Mouse (Mus musculus) kidney, postnatal 0 days (tissue): ENCODE data around the gene Clk2. TPM values are rescaled to one million over a fixed set of nuclear protein-coding genes. Genes with fewer than 3 reads are reported as not detected.

Source experiments
- ATAC-seq: fragments of 200-750 bp; cut with Nextera tagmentation; replicated peaks from 2 replicates; pipeline ENCODE4 v1.8.0; 2017; ENCODE audit warnings: low read depth, moderate number of reproducible peaks, moderate TSS enrichment, moderate library complexity; ENCODE audit not compliant: low FRiP score
- DNase-seq: peaks from one replicate; pipeline ENCODE4 v3.0.0-alpha.2; 2016; ENCODE audit warnings: low spot score
- H3K27ac ChIP-seq: fragments of 300-500 bp; sonication (generic); 2 replicates; pipeline ENCODE4 v1.5.1; 2014; ENCODE audit warnings: mild to moderate bottlenecking
- H3K27me3 ChIP-seq: fragments of 300-500 bp; sonication (generic); 2 replicates; pipeline ENCODE4 v1.6.1; 2014; ENCODE audit warnings: low read length, mixed read lengths; ENCODE audit not compliant: insufficient read depth
- H3K36me3 ChIP-seq: fragments of 300-500 bp; sonication (generic); 2 replicates; pipeline ENCODE4 v1.6.1; 2014; ENCODE audit warnings: low read length, mixed read lengths; ENCODE audit not compliant: insufficient read depth
- H3K4me1 ChIP-seq: fragments of 300-500 bp; sonication (generic); replicated peaks from 2 replicates; pipeline ENCODE4 v1.6.1; 2014; ENCODE audit warnings: antibody characterized with exemption, low read length, mixed read lengths; ENCODE audit not compliant: insufficient read depth
- H3K4me2 ChIP-seq: fragments of 300-500 bp; sonication (generic); 2 replicates; pipeline ENCODE4 v1.6.1; 2014; ENCODE audit warnings: mild to moderate bottlenecking, low read length, moderate library complexity, mixed read lengths
- H3K4me3 ChIP-seq: fragments of 300-500 bp; sonication (generic); replicated peaks from 2 replicates; pipeline ENCODE4 v1.5.1; 2014; ENCODE audit warnings: low read depth, low read length
- H3K9ac ChIP-seq: fragments of 300-500 bp; sonication (generic); 2 replicates; pipeline ENCODE4 v1.6.1; 2014; ENCODE audit warnings: low read depth, low read length
- H3K9me3 ChIP-seq: fragments of 300-500 bp; sonication (generic); replicated peaks from 2 replicates; pipeline ENCODE4 v1.6.1; 2016; ENCODE audit warnings: low read length, inconsistent platforms, mixed read lengths
- CTCF ChIP-seq: IDR thresholded peaks from 2 replicates; pipeline ENCODE4 v1.5.1; 2016; ENCODE audit warnings: antibody characterized with exemption, low read depth, mild to moderate bottlenecking, moderate library complexity
- WGBS: fragments of 180-500 bp; shearing (Covaris S2); extraction: QIAGEN DNeasy Blood & Tissue Kit; methylation state at CpG from one replicate; pipeline ENCODE4 v1.1.7; 2014; 5-methylcytosine and 5-hydroxymethylcytosine counted together
- polyA plus RNA-seq: library from polyadenylated mRNA; unstranded; fragments of >200 nt; fragmentation: Nextera tagmentation; extraction: Ambion mirVana; gene quantifications from 2 replicates; pipeline ENCODE4 v1.2.1, GENCODE M21; 2015

Clk2 gene
- polyA plus RNA-seq, 1 experiment from 2014 or later, result 18.8 TPM

DNA sequence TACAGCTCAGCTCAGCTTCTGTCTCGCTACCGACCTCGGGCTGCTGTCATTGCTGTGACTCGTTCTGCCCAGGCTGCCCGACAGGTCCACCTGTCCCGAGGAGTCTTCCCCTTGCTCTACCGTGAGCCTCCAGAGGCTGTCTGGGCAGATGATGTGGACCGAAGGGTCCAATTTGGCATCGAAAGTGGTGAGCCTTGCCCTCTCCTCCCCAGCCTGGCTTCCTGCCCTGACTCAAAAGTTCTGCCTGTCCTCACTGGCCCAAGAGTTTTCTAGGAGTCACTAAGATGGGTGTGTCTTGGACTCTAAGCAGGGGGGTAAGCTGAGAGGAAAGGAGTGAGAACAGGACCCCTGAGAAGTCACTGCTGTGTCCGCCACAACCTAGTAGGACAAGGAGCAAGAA is 19.8 kb upstream of the Clk2 start:
- no peak for DNase-seq
- TF ChIP-seq CTCF, result no peak
- H3K9ac ChIP-seq, result no peak overlapping the region
- 73% methylated on average over 10 of the region's 10 CpGs for WGBS
- no peak overlapping the region for H3K4me2 ChIP-seq
- no peak for ATAC-seq
- H3K36me3 ChIP-seq, result no peaks in the 10 kb centered on the region
- no peaks in the 10 kb centered on the region for H3K27me3 ChIP-seq
- no peak overlapping the region for H3K4me3 ChIP-seq
- H3K4me1 ChIP-seq, result 0 out of 2 replicates have a peak, but pooled peaks cover 4% of the 10 kb centered on the region
- no peak overlapping the region for H3K27ac ChIP-seq
- no peaks in the 10 kb centered on the region for H3K9me3 ChIP-seq

DNA sequence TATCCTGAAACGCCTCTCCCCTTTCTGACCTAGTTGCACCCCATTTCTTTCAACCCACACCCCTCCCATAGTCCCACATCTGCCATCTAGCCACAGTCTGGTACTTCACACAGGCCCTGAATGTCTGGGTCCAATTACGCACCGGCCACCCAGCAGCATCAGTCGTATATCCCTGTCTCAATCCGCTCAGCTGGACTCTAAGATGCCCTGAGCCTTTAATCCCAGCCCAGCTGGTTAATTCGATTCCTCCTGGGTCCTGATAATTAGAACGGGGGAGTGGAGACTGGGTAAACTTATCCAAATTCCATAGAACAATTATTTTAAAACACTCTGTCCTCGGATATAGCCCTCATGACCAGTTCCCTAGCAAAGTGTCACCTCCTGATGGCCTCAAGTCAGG is 19.0 kb upstream of the Clk2 start:
- no peak for TF ChIP-seq CTCF
- no peak for DNase-seq

DNA sequence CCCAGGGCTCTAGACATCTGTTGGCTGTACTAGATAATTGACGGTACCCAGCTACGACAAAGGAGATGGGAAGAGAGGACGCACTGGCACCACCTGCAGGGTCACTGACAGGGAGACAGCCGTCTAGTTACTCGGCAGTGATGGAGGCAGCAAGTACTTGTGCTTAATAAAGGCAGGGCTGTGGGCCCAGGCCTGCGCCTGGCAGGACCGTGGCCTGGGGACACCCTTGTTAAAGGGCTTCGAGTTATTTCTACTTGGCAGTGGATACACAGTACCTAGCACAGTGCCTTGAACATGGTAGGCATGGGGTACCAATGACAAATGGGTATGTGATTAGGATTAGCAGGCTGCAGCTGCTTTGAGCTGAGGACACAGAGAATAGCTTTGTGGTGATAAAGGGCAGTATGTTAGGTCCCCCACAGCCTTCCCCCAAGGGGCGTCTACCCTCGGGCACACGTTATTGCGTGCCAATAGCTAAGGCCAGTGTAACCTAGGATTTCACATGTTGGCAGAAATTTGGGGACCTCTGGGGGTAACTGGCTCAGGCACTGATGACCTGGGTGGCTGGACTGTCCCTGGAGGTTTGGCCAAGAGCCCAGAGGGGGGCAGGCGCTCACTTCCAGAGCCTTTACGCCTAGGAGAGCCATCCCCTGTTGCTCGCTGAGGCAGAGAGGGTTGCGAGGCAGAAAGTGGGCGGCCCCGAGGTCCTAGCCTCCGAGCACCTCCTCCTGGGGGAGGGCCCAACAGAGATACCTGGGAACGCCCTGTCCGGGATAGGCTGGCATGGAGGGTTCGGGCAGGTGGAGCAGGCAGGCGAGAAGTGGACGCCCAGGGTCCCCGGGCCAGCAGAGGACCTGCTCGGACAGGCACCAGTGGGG is 17.3 kb upstream of the Clk2 start:
- 27% methylated on average over 26 of the region's 26 CpGs for WGBS
- H3K4me3 ChIP-seq, result peak overlapping the region; percentile 23
- peak; percentile 44 for DNase-seq

More for the DNA sequence above, 19.0 kb upstream of the Clk2 start:
- no peaks in the 10 kb centered on the region for H3K36me3 ChIP-seq
- H3K4me1 ChIP-seq, result 0 out of 2 replicates have a peak, but pooled peaks cover 4% of the 10 kb centered on the region
- no peaks in the 10 kb centered on the region for H3K9me3 ChIP-seq
- 40% methylated on average over 8 of the region's 8 CpGs for WGBS
- no peak overlapping the region for H3K4me2 ChIP-seq
- no peak overlapping the region for H3K27ac ChIP-seq
- no peak overlapping the region for H3K4me3 ChIP-seq
- H3K9ac ChIP-seq, result no peak overlapping the region
- no peaks in the 10 kb centered on the region for H3K27me3 ChIP-seq
- ATAC-seq, result no peak

DNA sequence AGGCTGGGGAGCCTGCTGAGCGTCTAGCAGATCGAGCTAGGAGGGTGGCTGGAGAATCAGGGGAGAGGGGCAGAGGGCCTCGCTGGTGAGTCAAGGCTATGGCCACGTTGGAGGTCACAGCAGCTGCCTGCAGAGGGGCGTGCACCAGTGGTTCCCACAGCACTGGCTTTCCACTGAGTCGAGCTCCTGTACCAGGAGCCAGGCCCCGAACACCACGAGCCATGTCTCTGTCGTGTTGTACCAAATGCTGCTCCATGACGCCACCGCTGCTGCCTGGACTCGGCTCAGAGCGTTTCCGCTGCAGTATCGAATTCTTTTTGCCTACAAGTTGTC is 16.6 kb upstream of the Clk2 start:
- Histone ChIP-seq H3K27ac (no peak overlapping the region), H3K4me3 (peak overlapping the region; percentile 23), H3K4me2 (peak overlapping the region; percentile 59), H3K27me3 (no peaks in the 10 kb centered on the region), H3K9me3 (no peaks in the 10 kb centered on the region), H3K9ac (0 out of 2 replicates have a peak overlapping the region, but pooled peaks have one; percentile 35), H3K36me3 (no peaks in the 10 kb centered on the region), H3K4me1 (0 out of 2 replicates have a peak, but pooled peaks cover 4% of the 10 kb centered on the region)
- DNase-seq (peak; percentile 14), ATAC-seq (peak; percentile 44)
- WGBS, result 7% methylated on average over 15 of the region's 15 CpGs
- no peak for TF ChIP-seq CTCF

More for the DNA sequence above, 17.3 kb upstream of the Clk2 start:
- Histone ChIP-seq H3K27me3 (no peaks in the 10 kb centered on the region), H3K9ac (0 out of 2 replicates have a peak overlapping the region, but pooled peaks have one; percentile 35), H3K27ac (no peak overlapping the region), H3K36me3 (no peaks in the 10 kb centered on the region), H3K4me1 (0 out of 2 replicates have a peak, but pooled peaks cover 4% of the 10 kb centered on the region), H3K9me3 (no peaks in the 10 kb centered on the region), H3K4me2 (peak overlapping the region; percentile 59)
- ATAC-seq, result peak; percentile 84
- peak; percentile 25; the same call in 1 of the 2 replicates for TF ChIP-seq CTCF

DNA sequence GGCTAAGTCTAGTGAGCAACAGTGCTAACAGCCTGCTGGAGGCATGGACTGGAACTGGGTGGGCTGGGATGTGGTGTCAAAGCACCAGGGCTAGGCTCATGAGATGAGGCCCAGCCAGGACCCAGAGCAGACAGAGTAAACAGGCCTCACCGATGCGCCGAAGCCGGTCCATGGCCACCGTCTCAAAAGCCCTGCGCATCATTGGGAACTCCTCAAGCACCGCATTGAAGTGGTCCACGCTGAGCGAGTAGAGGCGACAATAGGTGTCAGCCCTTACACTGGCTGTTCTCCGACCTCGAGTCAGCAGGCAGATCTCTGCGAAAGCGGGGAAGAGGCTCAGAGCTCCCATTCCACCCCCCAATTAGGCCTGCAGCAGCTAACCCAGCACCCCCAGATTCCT is 16.0 kb upstream of the Clk2 start:
- Histone ChIP-seq H3K4me3 (no peak overlapping the region), H3K9ac (no peak overlapping the region), H3K9me3 (no peaks in the 10 kb centered on the region), H3K4me2 (no peak overlapping the region), H3K27ac (no peak overlapping the region), H3K36me3 (no peaks in the 10 kb centered on the region), H3K4me1 (0 out of 2 replicates have a peak, but pooled peaks cover 4% of the 10 kb centered on the region), H3K27me3 (no peaks in the 10 kb centered on the region)
- DNase-seq (no peak), ATAC-seq (no peak)
- 61% methylated on average over 14 of the region's 14 CpGs for WGBS
- TF ChIP-seq CTCF, result no peak

DNA sequence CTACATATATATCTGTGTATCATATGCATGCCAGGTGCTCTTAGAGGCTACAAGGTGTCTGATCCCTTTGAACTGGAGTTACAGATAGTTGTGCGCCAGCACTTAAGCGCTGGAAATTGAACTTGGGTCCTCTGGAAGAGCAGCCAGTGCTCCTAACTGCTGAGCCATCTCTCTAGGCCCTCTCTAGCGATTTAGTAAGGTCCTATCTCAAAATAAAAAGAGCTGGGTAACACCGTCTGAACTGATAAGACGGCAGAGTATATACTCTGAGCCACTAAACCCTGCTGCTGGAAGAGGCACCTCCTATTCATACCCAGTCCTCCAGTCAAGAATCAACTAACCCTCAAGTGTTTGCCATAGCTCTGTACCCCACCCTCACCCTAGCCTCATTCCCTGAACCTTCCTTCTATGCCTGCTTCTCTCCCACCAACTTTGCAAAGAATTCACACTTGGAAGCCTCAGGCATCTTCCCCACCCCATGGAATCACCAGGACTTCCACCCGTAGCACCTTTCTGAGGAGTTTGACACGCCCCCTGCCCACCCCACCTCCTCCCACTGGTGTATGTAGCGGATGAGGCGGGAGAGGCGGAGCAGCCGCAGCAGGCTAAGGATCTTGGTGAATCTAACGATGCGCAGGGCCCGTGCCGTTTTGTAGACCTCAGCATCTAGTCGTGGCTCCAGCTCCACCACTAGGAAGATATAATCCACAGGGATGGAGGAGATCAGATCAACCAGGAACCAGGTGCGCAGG is 12.3 kb upstream of the Clk2 start:
- no peak for TF ChIP-seq CTCF
- Histone ChIP-seq H3K4me2 (no peak overlapping the region), H3K9ac (no peak overlapping the region), H3K36me3 (no peaks in the 10 kb centered on the region), H3K27me3 (no peaks in the 10 kb centered on the region), H3K4me1 (0 out of 2 replicates have a peak, but pooled peaks cover 4% of the 10 kb centered on the region), H3K9me3 (no peaks in the 10 kb centered on the region), H3K4me3 (no peak overlapping the region), H3K27ac (no peak overlapping the region)
- 48% methylated on average over 17 of the region's 17 CpGs for WGBS
- DNase-seq (no peak), ATAC-seq (no peak)
